Mouse (Mus musculus) layer of hippocampus, adult 8-10 months (tissue): ENCODE measurements around the gene Lmo3. TPM values are rescaled to one million over a fixed set of nuclear protein-coding genes. Genes with fewer than 3 reads are reported as not detected.
A peak's percentile ranks its signal among the peaks of the same experiment; 100 is the strongest.

ENCODE experiments used
- DNase-seq, 2 experiments: peaks; one replicate each; pipeline ENCODE4 v3.0.0; 2022; ENCODE audit warnings: low spot score in 2 of 2
- total RNA-seq, 4 experiments: library from RNA; stranded (reverse); gene quantifications; 2 replicates each; pipeline ENCODE4 v1.2.4; 2022

The Lmo3 gene
- total RNA-seq, result 100 to 1,000 TPM; 166 to 182 (median 173) TPM

DNA sequence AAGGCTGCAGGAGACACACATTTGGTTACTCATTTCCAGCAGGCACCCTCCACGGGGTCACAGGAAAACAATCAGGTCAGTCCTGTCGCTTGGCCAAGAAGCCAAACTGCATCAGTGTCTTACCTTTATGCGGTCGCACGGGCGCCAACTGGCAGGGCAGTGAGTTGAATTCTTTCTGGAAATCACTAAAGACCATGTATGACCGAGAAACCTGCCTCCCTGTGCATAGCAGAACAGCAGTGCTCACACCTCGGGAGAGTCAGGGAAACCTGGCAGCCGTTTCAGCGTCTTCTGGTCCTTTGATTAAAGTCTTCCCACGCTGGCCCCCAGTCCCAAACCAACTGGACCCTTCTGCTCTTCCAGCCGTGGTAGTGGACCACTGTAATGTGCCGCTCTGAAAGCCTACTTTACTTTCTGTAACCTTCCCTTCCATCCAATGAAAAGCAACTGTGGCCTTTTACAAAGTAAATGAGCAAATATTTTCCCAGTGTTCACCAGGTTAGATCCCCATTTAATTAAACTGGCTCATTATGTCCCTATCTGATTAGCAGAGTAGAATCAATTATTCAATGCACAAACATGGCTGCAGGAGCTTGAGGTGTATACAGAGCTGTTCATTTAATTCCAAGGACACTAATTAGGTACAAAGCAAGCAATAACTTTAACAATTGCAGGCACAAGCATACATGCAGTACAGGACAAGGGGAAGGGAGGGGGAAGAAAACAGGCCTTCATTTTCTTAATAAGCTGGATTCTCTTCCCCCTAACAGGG lies at the start of gene Lmo3:
Lmo3 (minus strand) TSS at position 235 of the 772 bp plus-strand sequence.
- no peak for DNase-seq

DNA sequence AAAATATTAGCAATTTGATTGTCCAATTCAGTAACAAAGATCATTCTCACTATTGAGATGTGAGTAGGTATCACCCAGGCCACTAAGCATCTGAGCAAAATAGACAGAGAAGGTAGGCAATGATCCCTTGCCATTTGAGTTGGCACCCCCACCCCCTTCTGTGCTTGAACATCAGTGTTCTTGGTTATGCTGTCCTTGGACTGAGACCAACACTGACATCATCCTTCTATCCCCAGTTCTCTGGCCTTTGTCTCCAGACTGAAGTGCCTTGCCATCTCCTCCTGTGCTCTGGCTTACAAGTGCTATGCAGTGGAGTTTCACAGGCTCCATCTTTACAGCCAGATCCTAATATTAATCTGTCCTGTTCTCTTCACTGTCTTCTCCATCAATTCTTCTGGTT lies 39.0 kb upstream of the Lmo3 start:
- DNase-seq, result no peak

DNA sequence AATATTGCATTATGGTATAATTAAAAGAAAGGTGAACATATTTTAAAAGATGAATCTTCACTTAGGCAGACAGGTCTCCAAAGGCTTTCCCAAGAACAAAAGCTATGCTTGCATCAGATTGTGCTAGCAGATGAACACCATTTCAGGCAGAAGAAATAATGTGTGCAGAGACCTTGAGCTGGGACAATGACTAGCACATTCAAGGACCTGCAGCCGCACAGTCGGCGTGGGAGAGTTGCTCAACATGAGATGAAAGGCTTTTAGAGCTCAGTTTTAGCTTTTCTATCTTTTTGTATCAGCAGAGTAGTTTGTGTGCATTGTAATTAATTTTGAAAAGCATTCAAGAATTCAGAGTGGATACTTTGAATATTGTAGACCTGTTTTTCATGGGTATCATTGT lies 36.6 kb upstream of the Lmo3 start:
- no peak for DNase-seq

DNA sequence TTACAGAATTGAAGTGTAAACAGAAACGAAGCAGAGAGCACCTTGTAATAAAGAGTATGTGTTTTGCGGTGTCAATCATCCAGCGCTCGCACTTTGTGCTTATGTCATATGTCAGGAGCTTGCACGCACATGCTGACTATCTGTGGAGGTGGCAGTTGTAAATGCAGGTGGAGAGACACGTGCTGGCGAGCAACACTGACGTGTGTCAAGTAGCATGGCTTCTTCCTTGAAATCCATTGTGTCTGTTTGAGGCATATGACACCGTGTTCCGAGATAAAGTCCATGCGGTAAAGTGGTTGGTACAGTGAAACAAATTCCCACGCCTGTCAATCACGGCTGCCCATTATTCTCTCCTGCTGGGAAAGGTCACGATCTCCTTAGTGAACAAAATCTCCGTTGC lies 15.2 kb upstream of the Lmo3 start:
- DNase-seq, result no peak

DNA sequence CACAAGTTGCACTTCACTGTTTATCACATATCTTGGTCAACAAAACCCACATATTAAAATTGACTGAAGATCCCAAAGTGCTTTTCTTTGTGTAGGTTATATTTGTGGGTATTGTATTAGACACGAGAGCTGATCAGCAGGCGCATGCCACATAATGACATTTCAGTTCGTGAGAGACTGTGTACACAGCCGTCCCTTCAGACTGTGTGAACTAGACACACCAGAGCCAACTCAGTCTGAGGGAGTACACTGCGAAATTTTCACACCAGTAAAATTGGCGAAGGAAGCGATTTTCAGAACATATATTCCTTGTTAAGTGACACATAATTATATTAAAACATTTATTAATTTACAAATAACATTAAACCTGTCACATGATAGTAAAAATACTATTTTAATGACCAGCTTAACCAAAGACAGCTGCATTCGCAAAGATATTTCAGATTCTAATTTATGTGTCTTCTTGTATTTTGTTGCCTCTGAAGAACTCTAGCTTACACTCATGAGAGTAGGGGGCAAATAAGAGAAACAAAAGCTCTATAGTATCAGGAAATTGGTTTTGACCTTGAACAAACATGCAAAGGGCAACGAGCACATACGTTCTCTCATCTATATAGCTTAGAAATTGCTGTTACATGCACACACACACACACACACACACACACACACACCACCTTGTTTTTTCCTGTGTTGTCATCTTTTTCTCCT lies 14.4 kb upstream of the Lmo3 start:
- DNase-seq, result no peak

DNA sequence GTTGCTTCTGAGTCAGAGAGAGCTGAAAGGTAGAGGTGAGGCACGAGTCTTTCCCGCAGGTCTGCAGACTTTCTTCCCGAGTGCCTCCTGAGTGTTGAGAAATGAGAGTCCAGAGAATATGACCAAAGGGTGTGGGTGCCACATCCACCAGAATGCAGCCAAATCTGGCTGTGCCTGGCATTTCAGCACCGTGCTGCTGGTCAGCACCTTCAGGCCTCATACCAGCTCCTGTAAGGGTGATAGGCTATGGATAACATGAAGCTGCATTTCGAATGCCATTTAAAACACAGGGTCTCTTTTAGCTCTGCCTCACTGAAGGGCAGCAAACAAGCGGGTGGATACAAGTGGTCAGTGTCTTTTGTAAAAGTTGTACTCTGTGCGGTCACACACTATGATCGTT lies 1.5 kb upstream of the Lmo3 start:
- DNase-seq, result no peak

DNA sequence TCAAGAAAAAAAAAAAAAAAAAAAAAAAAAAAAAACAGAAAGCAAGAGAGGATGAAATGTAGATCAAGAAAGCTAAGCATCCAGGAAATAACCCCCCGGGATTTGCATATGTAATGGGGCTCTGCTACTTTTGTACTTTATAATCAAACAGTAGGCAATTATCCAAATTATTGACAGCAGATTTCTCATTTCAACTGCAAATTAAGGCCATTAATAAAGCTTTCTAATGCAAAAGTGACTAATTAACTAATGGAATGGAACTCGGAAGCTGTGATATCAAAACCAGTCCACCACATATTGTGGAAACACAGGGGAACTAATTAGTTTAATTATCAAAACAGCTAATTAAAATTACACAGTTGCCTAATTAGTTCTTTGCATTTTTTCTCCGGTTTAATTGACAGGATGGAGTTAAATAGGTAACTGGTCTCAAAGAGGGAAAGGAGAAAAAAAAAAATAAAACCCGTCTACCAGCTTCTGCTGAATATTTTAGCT lies 785 bp upstream of the Lmo3 start:
- DNase-seq, result no peak

DNA sequence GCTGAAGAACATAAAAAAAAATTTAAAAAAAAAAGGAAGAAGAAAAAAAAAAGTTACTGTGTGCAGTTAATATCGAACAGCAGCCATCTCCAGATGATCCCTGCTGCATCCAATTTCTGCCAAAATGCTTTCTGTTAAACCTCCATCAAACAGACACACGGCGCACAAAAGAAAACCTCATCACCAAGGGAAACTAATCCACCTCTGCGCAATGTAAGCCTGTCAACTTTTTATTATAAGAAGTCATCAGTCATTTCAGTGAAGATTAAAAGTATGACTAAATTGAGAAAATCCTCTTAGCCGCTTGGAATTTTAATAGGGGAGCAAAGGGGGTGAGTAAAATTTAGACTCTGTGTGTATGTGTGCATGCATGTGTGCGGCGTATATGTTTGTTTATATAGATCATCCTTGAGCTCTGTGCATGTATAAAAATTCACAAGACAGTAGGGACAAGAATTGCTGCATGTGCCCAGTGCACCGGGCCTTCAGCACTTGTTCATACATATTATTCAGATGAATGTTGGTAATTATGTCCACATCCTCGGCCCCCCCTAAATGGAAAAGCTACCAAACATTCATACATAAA lies 1.2 kb downstream of the Lmo3 start:
- DNase-seq, result no peak

DNA sequence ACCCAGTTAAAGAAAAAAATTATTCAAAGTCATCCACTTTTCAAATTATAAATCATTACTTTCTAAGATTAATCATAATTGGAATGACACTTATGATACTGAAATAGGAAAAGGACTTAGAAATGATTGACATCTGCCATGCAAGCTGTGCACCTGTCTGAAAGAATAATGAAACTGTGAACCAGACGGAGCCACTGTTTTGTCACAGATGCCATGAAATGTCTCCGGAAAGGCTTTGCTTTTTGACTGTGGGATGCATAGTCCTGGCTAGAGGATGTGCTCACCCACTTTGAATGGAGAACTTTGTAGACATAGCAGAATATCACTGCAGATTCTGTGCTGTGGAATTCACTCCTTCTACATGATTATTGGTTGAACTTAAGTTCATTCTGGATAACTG lies 18.4 kb downstream of the Lmo3 start:
- no peak for DNase-seq

DNA sequence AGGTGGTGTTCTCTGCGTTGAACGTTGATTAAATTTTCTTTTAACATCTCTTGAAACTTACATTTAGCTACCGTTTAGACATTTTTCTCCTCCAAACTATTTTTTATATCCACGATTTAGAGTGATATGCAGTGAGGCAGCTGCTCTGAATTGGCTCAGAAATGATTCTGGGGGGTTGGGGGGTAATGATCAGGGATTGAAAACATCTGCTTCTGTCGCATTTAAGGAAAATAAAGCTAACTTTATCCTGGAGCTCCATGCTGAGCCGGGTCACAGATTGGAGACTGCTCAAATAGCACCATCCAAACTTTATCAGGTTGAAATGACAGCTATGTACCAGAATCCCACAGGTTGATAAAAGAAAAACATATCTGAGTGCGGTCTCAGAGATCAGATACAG lies 29.6 kb downstream of the Lmo3 start:
- no peak for DNase-seq

DNA sequence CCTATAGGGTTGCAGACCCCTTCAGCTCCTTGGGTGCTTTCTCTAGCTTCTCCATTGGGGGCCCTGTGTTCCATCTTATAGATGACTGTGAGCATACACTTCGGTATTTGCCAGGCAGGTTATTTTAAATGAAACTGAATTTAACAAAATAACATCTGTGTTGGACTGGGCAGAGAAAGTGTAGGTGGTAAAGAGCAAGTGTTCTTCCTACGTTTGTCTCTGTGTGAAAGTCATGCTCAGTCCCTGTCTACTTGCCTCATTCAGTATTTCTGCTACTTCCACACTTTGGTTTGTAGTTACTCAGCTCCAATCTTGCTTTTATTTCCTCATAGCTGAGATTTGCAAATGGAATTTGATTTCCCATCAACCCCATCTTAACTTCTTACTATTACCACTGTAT lies 46.9 kb downstream of the Lmo3 start:
- DNase-seq, result no peak

DNA sequence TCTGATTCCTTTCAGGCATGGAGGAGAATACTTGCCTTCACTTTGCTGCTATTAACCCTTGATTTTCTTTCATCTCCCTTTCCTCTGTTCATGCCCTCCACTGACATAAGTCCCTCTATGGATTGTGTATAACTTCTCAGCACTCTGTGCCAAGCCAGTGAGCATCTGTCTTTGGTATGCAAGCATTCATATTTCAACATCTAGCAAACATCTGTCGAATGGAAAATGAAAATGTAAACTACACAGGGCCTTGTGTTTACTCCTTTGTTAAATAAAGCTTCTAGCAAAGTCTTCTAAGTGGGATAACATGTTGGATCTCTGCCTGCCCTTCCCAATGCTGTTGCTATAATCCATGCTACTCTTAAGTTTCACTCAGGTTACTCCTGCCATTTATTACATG lies 75.1 kb downstream of the Lmo3 start:
- DNase-seq, result no peak

DNA sequence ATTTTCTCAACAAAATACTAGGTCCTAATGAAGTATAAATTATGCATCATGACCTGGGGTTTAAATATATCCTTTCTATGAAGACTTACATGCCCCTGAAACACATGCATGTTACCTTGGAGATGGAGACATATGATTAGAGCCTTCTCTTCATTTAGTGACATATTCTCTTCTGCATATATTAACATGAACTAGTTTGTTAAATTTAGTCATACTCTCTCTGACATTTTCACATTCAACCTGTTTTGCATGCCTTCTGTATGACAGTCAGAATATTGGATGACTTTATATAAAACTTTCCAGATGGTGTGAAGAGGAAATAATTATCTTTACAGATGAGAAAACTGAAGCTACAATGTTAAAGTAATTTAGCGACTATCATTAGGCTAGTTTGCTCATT lies 77.8 kb downstream of the Lmo3 start:
- no peak for DNase-seq

DNA sequence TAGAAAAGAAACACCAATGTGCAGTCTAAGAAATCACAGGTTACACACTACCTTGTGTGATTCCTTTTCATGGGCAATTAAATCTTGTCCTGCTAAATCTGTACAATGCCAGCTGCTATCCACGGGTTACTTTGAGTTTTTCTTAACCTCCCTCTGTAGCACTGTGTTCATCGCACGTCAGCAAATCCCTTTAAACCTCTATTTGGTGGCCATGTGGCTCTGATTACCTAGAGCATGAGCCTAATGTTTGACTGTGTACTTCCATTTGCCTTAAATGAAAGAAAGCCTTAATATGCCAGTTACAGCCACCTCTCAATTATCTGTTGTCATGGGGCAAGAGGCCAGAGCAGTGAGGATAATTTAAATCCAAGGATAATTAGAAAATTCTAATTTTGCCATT lies 98.9 kb downstream of the Lmo3 start:
- DNase-seq, result no peak

DNA sequence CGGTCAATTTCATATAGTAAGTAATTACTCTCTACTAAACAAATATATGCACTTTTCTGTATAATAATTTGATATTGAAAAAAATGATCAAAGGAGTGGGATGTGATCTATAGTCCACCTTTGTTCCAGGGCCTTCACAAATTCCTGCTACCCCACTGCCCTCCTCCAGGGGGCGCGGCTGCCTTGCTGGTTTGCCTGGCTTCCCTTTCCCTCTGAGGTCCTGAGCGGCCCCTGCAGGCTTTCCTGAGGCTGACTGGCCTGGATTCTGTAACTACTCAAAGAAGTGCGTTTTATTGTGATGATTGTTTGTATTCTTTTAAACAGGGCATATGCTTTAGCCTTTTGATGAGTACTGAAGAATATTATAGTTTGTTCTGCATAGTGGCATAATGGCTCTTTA lies 104.2 kb downstream of the Lmo3 start:
- DNase-seq, result peak; percentile 37 to 67

DNA sequence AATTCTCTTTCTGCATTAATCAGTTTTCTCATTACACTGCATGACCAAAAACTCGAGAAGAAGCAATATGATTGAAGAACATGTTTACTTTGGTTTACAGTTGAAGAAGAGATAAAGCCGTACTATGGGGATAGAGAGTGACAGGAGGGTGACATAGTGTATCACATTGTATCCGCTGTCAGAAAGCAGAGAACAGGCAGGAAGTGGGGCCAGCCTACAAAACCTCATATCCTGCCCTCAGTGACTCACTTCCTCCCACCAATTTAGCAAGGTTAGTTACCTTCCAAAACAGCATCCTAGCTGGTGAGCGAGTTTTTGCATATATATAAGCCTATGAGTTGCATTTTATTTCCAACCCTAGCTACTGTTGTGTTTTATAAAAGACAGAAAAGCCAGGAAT lies 112.6 kb downstream of the Lmo3 start:
- DNase-seq, result no peak

DNA sequence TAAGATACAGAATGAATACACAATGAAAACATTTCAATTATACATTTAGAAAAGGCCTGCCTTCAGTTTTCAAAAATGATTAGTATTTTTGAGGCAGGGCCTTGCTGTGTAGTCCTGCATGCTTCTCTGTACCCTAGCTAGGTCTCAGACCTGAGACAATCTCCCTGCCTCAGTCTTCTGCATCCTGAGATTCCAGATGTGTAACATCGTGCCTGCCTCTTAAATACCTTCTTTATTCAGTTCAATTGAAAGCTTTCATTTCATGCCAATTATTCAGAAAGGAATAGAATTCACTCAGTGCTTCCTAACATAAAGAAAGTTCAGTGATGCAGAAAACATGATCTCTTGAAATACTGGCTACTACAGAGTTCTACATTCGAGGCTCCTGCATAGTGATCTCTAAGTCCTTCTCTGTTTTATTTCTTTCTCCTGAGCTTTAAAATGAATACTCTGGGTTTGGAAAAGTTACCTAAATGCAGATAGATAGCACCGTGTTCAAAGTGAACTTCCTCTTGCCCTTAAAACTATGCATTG lies 137.2 kb downstream of the Lmo3 start:
- no peak for DNase-seq

DNA sequence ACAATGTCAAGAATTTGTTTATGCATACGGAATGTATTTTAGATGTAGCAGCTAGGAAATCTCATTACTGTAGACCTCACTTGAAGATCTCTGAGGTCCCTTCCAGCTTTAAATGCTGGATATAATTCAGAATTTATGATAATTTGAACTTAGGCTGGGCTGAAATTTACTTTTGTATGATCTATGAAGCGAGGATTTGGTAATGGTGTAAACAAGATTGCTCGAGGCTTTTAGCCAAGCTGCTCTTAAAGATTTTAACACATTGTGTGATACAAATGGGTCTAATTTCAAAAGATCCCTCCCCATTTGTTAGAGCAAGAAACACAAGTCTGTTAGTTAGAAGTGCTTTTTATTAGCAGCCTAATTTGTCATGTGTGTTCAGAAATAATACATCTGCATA lies 144.4 kb downstream of the Lmo3 start:
- no peak for DNase-seq

DNA sequence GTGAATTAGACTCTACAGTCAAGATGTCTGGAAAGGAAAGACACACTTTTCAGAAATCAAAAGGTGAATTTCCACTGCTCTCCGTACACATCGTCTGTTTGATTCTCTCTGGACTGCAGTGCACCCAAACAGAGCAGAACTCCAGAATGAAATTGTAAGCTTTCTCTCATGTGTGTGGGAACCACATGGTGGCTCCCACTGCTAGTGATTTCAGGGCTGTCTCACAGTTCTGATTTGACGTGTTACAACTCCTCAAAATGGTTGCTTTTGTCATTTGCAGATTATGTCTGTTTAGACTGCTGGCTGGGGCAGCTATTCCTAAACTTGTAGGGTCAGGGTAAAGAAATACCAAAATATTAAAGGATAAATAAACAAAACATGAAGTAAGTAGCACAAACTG lies 145.0 kb downstream of the Lmo3 start:
- no peak for DNase-seq

DNA sequence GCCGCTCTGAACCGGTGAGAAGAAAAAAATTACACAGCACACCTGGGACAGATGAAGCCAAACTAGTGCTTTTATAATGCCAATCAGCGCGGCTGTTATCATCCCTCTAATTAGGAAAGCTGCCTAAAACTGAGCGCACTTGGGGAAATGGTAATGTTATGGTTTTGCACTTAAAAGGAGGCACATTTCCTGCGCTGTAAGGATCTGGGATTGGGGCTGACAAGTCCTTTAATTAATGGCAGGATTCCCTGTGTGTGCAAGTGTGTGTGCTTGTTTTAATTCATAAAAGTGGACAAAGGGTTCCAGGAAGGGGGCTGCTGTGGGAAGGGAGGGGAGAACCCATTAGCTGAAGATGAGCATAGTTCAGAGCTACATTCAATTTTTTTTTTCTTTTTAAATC lies 154.4 kb downstream of the Lmo3 start:
- DNase-seq, result no peak

DNA sequence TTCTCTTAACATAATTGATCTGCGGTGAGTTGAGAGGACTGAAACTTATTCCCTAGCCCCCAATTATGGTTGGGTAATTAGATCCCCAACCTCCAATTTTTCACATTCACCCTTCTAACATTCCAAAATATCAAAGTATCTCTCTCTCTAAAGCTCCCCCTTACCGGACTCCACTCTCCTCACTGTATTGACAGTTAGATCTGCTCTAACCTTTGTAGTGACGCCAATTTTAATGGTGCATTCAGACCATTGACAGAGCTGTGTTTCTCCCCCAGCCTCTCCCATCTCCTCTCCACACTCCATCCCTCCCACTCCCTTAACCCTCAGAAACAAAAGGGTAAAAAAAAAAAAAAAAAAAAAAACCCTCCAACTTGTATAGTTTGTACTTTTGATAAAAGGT lies 154.9 kb downstream of the Lmo3 start:
- no peak for DNase-seq

DNA sequence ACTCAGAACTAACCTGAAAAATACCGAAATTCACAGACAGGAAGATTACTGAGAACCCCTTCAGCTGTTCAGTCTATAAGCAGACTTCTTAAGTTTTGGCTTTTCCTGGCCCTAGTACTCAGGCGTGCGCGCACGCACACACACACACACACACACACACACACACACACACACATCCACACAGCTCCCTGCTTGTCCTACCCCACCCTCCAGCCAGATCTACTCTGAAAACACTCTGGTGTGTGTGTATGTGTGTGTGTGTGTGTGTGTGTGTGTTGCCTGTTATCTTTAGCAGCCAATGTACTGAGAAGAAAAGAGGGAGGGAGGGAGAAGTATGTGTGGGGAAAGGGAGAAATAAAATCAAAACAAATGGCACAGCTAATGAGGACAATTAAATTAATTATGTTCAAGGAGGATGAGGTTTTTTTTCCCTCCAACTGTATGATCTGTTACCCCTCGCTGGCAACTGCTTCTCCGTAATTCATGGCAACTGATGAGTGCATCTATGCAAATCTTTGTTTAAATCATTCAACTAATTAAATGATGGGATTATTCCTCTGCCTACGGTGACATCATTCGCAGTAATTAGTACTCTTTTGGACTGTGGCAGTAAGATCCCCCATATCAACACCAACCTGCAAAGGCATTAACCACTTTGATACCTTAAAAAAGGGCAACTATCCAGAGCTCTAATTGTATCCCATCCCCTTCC lies 157.1 kb downstream of the Lmo3 start:
- DNase-seq, result no peak
